Mouse (Mus musculus): ENCODE results near the gene Olfr1423.
A peak's percentile ranks its signal among the peaks of the same experiment; 100 is the strongest.

GRCm38 (mm10) chr19:12010916-12011559 is 30.1 kb downstream of the Olfr1423 start:
- TF ChIP-seq ZC3H11A (IDR thresholded peaks at IDR 0.05; ENCODE audit: borderline replicate concordance, low read depth, low read length) = no peak
- no peak for TF ChIP-seq CHD2 (IDR thresholded peaks at IDR 0.05; ENCODE audit: low read depth, low read length)
- TF ChIP-seq ZNF384 (IDR thresholded peaks at IDR 0.05; ENCODE audit: low read depth, low read length) = 0 out of 2 replicates have a peak, but pooled peaks have one; percentile 3

All from ES-E14 (cell line).